Mouse (Mus musculus): ENCODE measurements around the gene Mfsd1.
A peak's percentile ranks its signal among the peaks of the same experiment; 100 is the strongest.

DNA sequence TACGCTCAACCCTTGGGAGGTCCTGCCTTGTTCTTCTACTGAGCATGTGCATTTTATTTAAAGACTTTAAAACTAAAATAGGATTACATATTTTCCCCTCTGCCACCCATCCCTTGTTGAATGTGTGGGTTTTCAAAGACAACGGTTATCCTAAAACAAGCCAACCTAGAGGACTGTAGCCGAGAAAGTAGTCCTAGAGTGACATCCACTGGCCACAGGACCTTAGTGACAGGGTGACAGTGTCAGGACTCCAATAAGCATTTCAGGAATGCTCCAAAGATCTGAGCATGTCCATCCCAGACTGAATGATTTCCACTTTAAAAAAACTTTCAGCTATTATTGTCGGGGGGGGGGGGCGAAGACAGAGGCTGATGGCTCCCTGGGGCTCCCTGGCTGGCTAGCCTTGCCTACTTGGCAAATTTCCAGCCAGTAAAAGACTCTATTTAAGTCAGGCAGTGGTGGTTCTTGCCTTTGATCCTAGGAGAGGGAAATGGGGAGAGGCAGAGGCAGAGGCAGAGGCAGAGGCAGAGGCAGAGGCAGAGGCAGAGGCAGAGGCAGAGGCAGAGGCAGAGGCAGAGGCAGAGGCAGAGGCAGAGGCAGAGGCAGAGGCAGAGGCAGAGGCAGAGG is 17.7 kb upstream of the Mfsd1 start:
- peak; percentile 53 for TF ChIP-seq CTCF (IDR thresholded peaks at IDR 0.05; ENCODE audit: control insufficient read depth, insufficient read depth, low read length)
- no peak for TF ChIP-seq POLR2A (IDR thresholded peaks at IDR 0.05; ENCODE audit: borderline replicate concordance, control insufficient read depth, low read depth, low read length)
